Mouse (Mus musculus): ENCODE results near the gene Ankrd34b.

DNA sequence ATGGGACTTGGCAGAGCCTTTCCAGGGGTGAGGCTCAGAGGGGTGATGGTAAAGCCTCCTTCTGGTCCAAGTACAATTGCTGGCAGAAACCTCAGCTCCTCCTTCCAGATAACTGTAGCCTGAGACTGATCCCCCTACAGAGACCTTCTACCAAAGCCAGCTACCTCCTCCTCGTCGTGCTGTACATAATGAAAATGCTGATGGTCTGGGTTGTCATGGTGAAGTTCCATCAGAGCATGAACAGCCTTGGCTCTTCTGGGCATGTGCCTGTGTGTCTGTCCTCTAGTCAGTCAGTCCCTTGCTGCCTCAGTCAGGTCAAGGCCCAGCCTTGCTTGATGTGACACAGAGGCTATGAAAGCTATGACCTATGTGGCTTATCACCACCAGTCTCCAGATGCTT is 15.2 kb upstream of the Ankrd34b start:
- no peak for TF ChIP-seq CTCF (IDR thresholded peaks at IDR 0.05; ENCODE audit: low read depth, low read length)
- no peak for TF ChIP-seq POLR2A (IDR thresholded peaks at IDR 0.05; ENCODE audit: extremely low read depth, insufficient read depth, low read length)
